Mouse (Mus musculus) CD4-positive helper T cell, adult 2 months (primary cell): ENCODE data around the gene Cblb.

Source experiments
- DNase-seq: peaks from one replicate; pipeline ENCODE4 v3.0.0-alpha.2; 2012; ENCODE audit warnings: low read depth, missing footprints, low spot score

Gene Cblb

DNA sequence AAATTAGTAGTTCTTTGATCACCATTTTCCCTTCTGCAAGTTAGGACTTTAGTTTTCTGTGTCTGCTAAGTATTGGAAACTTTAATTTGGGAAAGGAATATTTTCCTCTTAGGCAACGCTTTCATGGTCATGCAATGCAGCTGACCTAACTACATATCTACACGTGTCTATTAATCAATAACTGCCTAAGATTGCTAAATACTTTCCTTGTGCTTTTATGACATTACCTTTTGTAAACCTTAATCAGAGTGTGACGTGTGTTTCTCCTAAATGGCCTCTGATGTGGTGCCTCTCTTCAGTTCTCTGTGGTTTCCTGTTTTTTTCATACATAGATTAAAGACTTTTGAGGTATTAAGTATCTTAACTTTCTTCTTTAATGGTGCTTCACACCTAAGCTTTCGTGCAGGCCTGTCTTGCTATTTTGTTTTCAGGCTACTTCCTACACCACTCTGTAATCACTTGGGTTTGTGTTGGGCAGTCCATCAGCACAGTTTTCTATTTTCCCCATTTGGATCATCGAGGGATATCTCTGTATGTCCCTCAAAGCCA lies 98.4 kb downstream of the Cblb start:
- DNase-seq: peak; percentile 90

DNA sequence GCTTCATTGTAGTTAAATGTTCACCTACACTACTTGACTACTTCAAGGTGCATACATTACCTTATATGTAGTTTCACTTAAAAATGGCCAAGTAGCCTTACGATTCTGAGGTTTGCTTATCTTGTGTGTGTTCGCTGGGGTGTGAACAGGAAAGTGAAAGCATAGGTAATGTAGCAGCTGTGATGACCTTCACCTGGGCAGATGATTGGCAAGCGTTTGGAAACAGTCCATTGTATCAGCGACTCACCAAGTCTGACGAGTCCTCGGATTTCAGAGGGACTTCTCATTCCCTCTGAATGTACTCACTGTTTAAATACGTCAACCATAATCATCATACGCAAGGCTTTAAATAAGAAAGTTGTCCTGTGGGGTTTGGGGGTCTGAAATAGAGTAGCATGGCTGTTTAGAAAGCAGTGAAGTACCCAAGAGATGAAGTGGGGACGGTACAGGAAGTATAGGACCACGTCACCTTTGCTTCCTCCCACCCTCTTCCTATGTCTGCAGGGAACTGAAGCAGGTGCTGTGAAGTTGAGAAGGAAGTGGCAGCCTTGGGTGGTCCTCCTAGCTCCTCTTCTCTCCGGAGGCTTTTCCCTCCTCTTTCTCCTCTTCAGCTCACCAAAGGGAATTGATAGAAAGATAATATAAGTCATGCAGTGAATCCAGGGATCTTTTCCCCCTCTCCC lies 101.9 kb downstream of the Cblb start:
- peak; percentile 38 for DNase-seq

DNA sequence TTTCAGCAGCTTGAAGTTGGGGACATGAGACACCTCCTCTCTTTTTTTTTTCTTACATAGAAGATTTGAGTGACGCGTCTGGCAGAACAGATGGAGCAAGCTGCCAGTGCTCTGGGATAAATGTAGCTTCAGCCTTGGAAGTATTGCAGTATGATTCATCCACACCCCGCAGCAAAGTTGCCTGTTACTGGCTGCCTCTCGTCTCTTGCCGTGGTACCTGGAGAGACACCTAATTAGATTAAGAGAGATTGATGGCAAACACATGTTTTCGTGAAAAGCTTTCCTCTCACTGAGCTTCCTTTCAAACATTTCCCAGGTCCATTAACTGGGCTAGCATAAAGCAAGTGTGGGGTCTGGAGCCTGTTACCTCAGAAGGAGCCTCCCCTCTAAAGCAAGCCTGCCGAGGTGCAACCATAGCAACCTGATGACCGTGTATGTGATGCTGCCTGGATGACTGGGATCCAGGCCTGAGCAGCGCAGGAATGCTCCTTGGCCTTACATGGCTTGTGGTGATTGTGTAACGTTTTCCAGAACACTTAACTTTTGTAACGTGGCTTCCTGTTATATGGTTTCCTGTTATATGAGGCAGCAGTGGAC lies 103.7 kb downstream of the Cblb start:
- no peak for DNase-seq

DNA sequence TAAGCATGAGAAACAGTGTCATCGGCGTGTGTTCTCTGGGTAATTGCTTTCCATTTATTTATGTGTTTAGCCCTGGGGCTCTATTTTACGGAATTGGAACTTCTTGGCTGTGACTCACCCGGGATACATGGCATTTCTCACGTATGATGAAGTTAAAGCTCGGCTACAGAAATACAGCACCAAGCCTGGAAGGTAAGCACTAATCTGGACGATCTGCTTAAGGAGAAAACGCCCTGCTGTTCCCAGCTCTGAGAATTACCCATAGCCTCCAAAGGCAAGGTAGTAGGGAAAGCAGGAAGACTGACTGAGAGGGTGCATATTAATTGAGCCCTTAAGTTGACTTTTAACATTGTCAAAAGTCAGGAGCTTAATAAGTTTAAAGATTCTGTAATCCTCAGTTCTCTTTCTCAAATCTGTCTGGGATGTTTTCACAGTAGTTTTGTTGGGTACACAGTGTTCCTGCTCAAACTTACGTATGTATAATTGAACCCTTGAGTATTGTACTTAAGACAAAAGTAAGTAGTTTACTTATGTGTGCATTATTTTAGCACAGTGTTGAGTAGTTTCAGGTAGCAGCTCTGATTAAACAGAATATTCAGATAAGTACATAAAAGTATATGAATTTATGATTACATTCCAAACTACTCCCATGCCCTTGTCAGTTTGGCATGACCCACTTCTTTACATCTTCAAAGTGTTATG lies 104.8 kb downstream of the Cblb start:
- DNase-seq: no peak

DNA sequence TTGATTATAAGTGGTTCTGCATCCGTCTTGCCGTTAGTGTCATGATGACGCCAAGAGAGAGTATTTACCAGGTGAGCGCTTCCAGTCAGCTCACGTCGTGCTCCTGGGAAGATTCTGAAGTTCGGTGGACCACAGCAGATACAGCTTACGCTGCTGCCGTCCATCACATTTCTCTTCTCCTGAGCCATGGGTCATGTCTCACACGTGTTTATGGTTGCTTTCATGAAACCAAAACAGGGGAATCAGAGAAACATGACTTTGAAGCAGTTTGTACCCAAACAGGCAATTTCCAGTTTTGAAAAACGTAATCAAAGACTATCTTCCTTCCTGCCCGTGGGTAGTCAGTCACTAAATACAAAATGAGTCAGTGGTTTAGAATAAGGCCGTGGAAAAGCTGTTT lies 112.1 kb downstream of the Cblb start:
- peak; percentile 81 for DNase-seq

DNA sequence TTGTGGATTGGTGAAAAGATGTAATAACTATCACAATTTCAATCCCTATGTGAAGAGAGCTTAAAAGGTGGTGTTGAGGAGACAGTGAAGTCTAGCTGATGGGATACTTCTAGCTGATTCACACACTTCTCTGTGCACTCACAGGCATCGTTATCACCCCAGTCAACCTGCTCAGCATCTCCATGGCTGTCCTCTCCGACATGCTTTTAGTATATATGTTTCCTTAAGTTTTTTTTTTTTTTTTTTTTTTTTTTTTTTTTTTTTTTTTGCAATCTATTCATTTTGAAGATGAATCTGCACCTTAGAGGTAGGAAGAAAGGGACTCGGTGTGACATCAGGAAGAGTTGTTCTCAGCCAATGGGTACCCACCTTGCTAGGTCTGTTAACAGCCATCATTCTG lies 112.8 kb downstream of the Cblb start:
- no peak for DNase-seq

DNA sequence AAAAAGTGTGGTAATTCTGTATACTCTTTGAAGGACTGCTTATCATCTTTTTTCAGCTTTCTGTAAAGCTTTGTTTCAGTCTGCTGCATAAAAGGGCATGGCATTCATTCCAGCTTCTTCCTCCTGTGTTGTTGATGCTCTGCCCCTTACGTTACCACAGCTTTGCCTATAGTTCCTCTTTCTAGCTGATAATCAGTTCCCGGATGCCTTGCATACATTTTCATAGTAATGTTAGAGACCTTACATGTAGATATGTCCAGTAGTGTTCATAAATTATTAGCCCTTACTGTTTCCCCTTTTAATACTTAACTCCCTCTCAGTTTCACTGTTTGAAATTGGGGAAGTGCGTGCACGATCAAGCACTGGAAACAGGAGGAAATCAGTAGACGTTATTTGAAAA lies 113.8 kb downstream of the Cblb start:
- no peak for DNase-seq

DNA sequence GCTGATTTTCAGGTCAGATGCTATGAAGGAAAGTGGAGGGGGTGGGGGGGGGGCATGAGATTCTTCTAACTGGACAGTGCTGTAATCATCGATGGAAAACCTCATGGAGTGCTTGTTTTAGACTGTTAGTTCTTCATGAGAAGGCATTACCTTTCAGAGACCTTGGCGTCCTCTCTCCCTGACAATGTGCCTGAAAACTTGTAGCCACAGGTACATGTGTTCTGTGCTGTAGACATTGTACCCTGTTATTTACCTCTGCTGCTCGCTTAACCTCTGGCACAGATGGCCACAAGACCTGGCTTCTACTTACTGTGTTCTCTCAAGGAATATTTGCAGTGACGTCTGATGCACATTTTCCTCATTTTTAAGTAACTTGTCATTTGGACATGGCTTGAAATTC lies 114.5 kb downstream of the Cblb start:
- DNase-seq: no peak

DNA sequence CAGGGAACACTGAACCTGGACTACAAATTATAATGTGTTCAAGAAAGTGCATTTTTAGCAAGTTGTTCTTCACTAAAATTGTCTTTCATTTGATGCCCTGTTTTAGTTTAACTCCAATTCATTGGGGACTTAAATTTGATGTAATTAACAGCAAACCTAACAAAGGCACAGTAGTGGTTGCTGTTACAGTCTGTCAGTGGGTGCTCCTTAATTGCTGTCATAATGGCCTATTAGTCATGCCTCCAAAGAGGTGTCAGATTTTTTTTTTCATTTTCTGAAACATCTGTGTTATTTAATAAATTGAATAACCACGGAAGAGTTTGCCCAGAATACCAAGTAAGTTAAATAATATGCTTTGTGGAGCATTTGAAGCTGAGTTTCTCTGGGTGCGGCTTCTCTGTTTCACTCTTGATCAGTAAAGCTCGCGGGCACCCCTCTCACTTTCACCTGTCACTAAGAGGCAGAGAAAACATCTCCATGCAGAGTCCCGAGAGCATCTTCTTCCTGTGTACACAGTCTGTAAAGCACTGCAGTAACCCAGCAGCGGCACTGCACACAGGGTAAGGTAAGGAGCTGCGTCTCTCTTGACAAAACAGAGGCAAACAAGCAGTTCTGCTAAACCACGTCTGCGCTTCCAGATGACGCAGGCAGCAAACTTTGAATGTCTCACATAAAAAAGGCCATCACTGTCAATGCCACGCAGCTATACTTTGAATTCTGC lies 116.1 kb downstream of the Cblb start:
- peak; percentile 90 for DNase-seq

DNA sequence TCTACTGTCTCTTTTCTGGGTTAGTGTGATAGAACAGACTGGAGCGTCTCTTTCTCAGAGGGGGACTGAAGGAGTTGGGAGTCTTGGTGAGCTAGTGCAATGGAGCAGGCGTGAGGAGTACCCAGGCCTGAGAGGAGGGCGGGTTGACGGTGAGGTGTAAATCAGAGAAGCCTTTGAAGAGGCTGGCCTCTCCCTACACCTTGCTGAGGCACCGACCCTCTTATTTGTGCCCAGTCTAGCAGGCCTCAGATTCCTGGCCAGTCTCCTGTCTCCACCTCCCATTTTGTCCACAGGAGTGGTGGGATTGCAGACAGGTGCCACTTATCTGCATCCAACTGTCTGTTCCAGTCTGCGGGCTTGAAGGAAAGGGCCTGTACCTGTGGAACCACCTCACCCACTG lies 117.0 kb downstream of the Cblb start:
- DNase-seq: no peak

DNA sequence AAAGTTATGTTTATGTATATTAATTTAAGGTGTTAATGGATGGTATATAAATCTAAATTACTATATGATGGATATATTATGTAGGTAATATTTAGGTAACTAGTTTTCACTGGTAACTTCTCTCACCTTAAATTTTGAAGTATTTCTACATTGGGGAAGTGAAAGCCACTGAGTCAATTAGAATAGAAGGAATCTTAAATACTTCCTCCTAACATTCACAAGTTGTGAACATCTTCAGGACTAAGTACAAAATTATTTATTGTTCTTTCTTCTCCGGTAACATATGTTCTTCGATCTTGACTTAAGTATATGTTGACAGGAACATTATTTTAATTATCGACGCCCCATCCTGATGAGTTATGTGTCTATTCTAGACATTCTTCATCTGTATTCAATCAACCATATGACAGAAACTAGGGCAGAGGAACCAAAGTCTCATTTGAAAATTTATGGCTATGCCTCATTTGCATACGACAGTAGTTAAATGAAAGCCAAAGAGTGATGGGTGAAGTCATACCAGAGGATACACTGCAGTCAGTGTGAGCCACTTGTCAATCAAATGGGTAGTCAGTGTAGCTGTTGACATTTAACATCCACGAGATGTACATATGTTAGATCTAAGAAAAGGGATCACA lies 118.2 kb downstream of the Cblb start:
- no peak for DNase-seq

DNA sequence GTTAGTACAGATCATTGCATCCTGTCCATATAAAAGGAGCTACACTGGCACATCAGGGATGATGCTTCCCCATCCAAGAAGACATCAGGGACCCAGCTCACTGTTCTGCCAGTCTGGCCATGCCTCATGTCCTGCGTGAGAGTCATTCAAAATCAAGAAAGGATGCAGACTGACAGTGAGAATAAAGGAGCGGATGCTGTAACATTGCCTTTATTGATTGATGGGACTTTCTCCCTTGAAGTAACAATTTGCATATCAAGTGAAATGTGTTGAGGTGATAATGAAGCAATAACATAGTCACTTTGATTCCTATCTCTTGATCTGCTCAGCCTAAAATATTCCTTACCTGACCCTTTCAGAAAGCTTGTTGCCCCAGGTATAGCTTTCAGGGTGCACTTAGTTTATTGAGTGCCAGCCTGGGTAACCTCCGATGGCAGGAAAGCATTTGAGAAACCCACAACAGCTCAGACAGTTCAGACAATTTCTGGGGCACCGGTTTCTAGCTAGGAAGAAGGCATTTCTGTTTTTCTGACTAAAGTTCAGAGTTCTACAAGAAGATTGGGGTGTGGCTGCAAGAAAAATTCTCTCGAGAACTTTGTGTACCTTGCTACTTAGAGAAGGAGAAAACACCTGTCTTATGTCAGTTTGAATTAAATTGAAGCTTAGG lies 124.1 kb downstream of the Cblb start:
- DNase-seq: no peak

DNA sequence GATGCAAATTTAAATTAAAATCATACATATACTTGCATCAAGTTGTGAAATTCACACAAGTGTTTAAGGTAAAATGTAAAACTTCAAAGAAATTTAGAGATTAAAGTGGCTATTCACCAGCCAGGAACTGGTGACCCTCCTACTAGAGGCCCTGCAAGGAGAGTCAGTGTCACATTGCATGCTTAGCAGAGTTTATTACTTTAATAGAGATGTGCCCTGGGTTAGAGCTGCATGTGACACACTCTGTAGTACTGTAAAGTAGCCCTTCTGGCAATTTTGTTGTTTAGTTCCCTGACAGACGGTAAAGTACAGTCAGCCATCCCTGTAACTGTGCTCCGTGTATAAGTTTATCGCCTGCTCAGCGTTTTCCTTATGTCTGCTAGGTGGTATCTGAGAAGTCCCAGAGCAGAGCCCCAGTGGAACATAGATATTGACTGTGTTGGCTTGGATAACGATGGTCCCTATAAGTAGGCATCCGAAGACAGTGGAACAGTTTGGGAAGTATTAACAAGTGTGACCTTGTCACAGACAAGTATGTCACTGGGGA lies 129.0 kb downstream of the Cblb start:
- DNase-seq: no peak

DNA sequence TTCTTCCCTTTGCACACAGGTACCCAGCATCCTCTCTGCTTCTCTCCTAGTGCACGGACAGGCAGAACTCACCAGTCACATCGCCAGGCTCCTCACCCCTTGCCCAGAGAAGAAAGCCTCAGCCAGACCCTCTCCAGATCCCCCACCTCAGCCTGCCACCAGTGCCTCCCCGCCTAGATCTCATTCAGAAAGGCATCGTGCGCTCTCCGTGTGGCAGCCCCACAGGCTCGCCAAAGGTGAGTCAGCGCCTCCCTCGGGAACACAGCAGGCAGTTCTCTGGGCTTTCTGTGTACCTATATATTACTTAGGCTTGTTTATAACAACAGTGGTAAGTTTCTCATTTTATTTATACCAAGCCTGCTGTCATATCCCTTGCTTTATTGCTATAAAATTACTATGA lies 133.2 kb downstream of the Cblb start:
- no peak for DNase-seq

DNA sequence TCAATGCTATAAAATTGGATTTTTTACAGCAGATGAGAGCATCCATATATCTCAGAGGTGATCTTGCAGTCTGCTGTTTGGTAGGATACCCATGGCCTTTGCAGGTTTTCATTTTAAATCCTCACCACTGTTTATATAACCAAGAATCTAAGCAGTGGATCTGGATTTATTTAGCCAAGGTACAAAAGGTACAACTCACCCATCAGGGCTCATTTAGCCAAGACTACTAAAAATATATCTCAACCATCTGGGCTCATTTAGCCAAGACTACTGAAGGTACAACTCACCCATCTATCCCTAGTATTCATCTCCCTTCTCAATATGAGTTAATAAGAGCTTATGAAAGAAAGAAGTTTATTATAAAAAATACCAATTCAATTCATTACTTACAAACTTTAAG lies 142.2 kb downstream of the Cblb start:
- DNase-seq: no peak

DNA sequence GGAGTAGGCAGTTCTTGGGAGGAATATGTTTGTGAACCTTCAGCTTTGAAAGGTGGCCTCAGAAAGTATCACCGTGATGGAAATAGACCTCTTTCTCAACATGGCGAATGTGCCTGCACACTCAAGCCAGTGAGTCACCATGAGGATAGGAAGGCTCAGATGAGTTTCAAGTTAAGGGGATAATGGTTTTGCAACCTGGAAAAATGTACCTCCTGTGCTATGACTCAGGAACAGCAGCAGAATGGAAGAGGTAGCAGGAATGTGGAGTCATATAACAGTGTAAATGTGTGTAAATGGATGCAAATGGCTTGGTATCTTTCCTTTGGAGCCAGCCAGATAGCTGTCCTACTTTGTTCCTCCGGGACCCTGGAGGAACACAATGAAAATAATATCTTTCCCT lies 148.8 kb downstream of the Cblb start:
- DNase-seq: no peak

DNA sequence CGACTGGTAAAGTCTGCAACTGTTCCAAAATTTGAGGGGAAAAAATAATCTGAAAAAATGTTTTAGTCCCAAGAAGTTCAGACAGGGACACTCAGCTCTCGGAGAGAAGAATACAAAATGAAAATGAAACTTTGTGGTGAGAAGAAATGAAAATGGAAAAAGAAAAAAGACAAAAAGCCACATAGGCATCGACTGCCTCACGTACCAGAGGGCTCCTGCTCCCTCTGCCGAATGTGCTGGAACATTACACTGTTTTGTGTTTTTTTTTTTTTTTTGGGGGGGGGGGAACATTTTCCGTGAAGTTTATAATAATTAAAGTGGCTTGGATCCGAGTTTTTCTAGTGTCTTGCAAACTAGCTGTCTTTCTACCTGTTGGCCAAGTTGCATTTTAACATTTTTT lies 151.0 kb downstream of the Cblb start:
- peak; percentile 84 for DNase-seq

DNA sequence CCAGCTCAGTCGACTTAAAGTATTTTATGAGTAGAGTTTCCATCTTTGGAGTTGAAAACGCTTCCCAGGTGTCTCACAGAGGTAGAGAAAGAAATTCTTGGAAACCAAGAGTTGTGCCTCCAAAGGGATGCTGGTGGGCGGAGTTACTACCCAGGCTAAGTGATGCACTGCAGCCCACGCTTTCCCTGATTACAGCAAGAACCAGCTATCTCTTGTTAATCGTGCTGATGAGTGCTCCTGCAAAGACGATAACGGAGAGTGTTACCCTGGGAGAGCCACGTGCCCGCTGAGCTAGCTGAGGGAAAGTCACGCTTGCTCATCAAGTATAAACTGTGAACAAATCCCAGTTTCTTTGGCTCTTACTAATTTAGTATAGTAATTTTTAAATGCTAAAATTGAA lies 153.3 kb downstream of the Cblb start:
- no peak for DNase-seq

DNA sequence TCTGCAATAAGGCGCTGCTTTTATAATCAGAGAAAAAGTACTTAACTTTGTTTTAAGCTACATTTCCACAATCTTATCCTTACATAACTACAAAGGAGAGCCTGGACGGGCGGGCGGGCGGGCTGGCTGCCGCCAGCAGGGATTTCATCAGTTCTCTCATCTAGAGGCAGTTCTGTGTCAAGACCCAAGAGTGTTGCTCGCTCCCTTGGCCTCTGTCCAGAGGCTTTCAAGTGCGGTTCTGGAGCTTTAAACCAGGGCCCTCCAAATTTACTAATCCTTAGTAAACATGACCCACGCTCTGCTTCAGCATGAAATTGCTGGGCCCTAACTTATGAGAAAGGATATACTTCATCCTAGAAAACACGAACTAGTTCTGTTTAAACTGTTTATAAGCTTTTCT lies 155.7 kb downstream of the Cblb start:
- DNase-seq: no peak

DNA sequence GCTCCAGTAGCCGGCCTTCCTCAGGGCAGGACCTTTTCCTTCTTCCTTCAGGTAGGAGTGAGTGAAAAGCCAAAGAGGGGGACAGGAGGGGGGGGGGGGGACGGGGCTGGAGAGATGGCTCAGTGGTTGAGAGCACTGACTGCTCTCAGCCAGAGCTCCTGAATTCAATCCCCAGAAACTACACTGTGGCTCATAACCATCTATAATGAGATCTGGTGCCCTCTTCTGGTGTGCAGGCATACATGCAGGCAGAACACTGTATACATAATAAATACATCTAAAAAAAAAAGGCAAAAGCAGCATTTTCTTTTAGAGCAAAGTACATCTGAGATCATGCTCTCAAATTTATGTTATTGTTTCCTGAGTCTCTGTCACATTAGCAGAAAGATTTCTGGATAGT lies 158.1 kb downstream of the Cblb start:
- no peak for DNase-seq

DNA sequence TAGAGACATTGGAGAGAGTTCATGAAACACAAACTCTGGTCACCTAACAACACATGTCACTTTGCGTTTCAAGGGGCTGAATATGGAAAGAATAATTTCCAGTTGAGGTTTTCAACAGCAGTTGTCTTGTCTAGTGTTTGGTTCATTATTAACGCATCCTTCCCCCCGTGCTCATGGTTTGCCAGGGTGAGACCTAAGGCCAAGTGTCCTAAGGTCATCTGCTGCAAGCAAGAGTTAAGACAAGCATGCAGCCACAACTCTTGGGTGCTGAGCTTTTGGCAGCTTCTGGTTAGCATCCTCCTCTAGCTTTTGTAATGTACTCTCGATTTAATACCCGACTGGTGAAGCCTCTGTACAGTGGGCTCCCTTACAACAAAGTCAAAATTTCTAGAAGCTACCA lies 159.7 kb downstream of the Cblb start:
- DNase-seq: no peak
